Comparison of ENCODE assay signal across 8 mouse cellular contexts in genomic region chr2:33870369-33871180, GRCm38 (mm10). TPM values are rescaled to one million over a fixed set of nuclear protein-coding genes. Genes with fewer than 3 reads are reported as not detected.
DNase-seq lines count a peak whose midpoint lies in the region; ATAC-seq lines count a peak whose summit lies in the region.

No protein-coding gene starts in this region.

- no peak overlapping the region for H3K4me3 ChIP-seq in forebrain, embryonic 10.5 days
- H3K4me3 ChIP-seq in forebrain, embryonic 12.5 days (replicated peaks), result no peak overlapping the region
- H3K4me3 ChIP-seq in heart, embryonic 15.5 days, result no peak overlapping the region

- H3K4me2 ChIP-seq in forebrain, embryonic 12.5 days, result no peak overlapping the region
- peak overlapping the region; percentile 28 for H3K4me2 ChIP-seq in heart, embryonic 15.5 days

- H3K9me3 ChIP-seq in forebrain, embryonic 10.5 days, result peaks cover 11% of the 10 kb centered on the region; the same call in 1 of the 2 replicates
- H3K9me3 ChIP-seq in forebrain, embryonic 12.5 days, result 0 out of 2 replicates have a peak, but pooled peaks cover 7% of the 10 kb centered on the region
- H3K9me3 ChIP-seq in heart, embryonic 15.5 days (replicated peaks), result no peaks in the 10 kb centered on the region

- H3K36me3 ChIP-seq in forebrain, embryonic 10.5 days (replicated peaks), result peaks cover 49% of the 10 kb centered on the region
- H3K36me3 ChIP-seq in forebrain, embryonic 12.5 days (replicated peaks), result peaks cover 39% of the 10 kb centered on the region
- peaks cover 15% of the 10 kb centered on the region for H3K36me3 ChIP-seq in heart, embryonic 15.5 days

- H3K4me1 ChIP-seq in forebrain, embryonic 10.5 days, result peaks cover 44% of the 10 kb centered on the region
- H3K4me1 ChIP-seq in forebrain, embryonic 12.5 days, result peaks cover 19% of the 10 kb centered on the region
- H3K4me1 ChIP-seq in heart, embryonic 15.5 days (replicated peaks), result peaks cover 30% of the 10 kb centered on the region

- no peak for DNase-seq in forebrain, embryonic 10.5 days (ENCODE audit: extremely low spot score, low spot score)
- peak; percentile 61 for DNase-seq in brain, adult 2 months (ENCODE audit: low read depth, low spot score)
- peak; percentile 91 to 94 for DNase-seq in kidney, postnatal 36 days
- DNase-seq in lung, postnatal 4 days, result peak; percentile 80 to 91
- peak; percentile 71 for DNase-seq in testis, postnatal 14 days (ENCODE audit: low spot score)
- no peak for DNase-seq in frontal cortex, postnatal 25 days (ENCODE audit: low spot score in 2 of 2)

- no peak for ATAC-seq in forebrain, embryonic 12.5 days (ENCODE audit: low FRiP score)
- peak; percentile 82 for ATAC-seq in heart, embryonic 15.5 days (replicated peaks; ENCODE audit: insufficient number of reproducible peaks, insufficient read depth, low FRiP score, low read depth)

- 71% methylated on average over 17 of the region's 17 CpGs for WGBS in forebrain, embryonic 10.5 days
- WGBS in forebrain, embryonic 12.5 days, result 68% methylated on average over 17 of the region's 17 CpGs
- WGBS in heart, embryonic 15.5 days, result 50% methylated on average over 17 of the region's 17 CpGs

- no peak overlapping the region for H3K9ac ChIP-seq in forebrain, embryonic 12.5 days
- H3K9ac ChIP-seq in heart, embryonic 15.5 days, result no peak overlapping the region

- peak overlapping the region; percentile 60 for H3K27ac ChIP-seq in forebrain, embryonic 10.5 days
- H3K27ac ChIP-seq in forebrain, embryonic 12.5 days, result no peak overlapping the region
- H3K27ac ChIP-seq in heart, embryonic 15.5 days, result peak overlapping the region; percentile 80

- H3K27me3 ChIP-seq in forebrain, embryonic 10.5 days (ENCODE audit: poor library complexity, severe bottlenecking), result peaks cover 22% of the 10 kb centered on the region
- no peaks in the 10 kb centered on the region for H3K27me3 ChIP-seq in forebrain, embryonic 12.5 days
- no peaks in the 10 kb centered on the region for H3K27me3 ChIP-seq in heart, embryonic 15.5 days

RNA-seq across cellular contexts. Expression of gene Mvb12b, which starts 17.2 kb away (rescaled TPM):
- 15.7 and 15.8 TPM in 2 replicates for polyA plus RNA-seq in forebrain, embryonic 10.5 days (2016; fragmentation: Nextera tagmentation; extraction: Ambion mirVana)
- polyA plus RNA-seq in forebrain, embryonic 12.5 days (2016; fragmentation: Nextera tagmentation; extraction: Ambion mirVana), result 51.5 and 64.7 TPM in 2 replicates
- polyA plus RNA-seq in heart, embryonic 15.5 days (2015; fragmentation: Nextera tagmentation; extraction: Ambion mirVana), result 12.7 and 15.7 TPM in 2 replicates

Comparison
In these comparisons a context has a peak if more than half of its experiments do, and no peak if none do; other contexts are left out.
1. DNase-seq: peak in brain, adult 2 months (single experiment), kidney, postnatal 36 days (2 of 2), lung, postnatal 4 days (2 of 2) and testis, postnatal 14 days (single experiment); none in forebrain, embryonic 10.5 days (single experiment) and frontal cortex, postnatal 25 days (0 of 2).